ENCODE assay signal across 8 mouse cellular contexts in the genomic region with DNA sequence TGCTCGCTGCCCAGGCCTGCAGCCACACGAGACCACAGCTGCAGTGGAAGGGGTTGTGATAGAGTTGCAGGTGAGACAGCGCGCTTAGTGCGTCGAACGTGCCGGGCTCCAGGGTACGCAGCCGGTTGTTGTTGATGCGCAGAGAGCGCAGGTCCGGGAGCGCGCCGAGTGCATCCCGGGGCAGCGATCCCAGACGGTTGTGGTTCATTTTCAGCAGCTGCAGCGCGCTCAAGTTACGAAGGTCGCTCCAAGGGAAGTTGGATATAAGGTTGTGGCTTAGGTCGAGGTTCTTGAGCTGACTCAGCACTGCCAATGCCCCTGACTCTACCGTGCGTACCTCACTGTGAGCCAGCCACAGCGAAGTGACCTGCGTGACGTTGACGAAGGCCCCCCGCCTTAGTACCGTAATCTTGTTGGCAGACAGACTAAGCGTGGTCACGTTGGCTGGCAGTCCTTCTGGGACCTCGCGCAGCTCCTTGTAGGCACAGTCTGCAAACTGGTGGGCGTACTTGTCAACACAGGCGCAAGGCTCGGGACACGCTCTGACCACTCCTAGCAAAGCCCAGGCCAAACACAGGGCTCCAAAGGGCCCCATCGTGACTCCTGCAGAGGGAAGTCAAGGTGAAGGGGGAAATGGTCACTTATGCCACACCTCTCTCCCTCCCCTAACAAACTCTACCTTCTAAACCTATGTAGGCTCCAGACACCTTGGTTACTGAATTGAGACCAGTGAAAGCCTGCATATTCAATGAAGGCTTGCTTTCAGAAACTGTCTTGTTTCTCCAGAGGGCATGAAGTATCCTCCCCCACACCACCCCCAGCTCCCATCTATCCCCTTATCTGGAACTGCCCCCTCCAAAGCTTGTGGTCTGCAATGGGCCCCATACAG. TPM values are rescaled to one million over a fixed set of nuclear protein-coding genes. Genes with fewer than 3 reads are reported as not detected.
DNase-seq lines count a peak whose midpoint lies in the region; ATAC-seq and TF ChIP-seq lines count a peak whose summit lies in the region.

No protein-coding gene starts in this region.

- no peak for TF ChIP-seq CTCF in liver, postnatal 0 days (IDR thresholded peaks at IDR 0.05; ENCODE audit: low read depth)

- no peak for ATAC-seq in liver, postnatal 0 days
- ATAC-seq in intestine, embryonic 15.5 days: no peak
- no peak for ATAC-seq in neural tube, embryonic 15.5 days (ENCODE audit: low FRiP score)
- no peak for ATAC-seq in erythroblast, adult 5-6 weeks (replicated peaks; ENCODE audit: low FRiP score, poor library complexity, severe bottlenecking)

- TF ChIP-seq EP300 in liver, postnatal 0 days (IDR thresholded peaks at IDR 0.05; ENCODE audit: low read depth): no peak

- H3K36me3 ChIP-seq in liver, postnatal 0 days (replicated peaks; ENCODE audit: insufficient read depth, low read length): no peaks in the 10 kb centered on the region
- H3K36me3 ChIP-seq in intestine, embryonic 15.5 days: no peaks in the 10 kb centered on the region
- no peaks in the 10 kb centered on the region for H3K36me3 ChIP-seq in neural tube, embryonic 15.5 days

- H3K4me3 ChIP-seq in liver, postnatal 0 days (ENCODE audit: low read depth, low read length): no peak overlapping the region
- H3K4me3 ChIP-seq in intestine, embryonic 15.5 days (replicated peaks): peak overlapping the region; percentile 10; the same call in 1 of the 2 replicates
- H3K4me3 ChIP-seq in neural tube, embryonic 15.5 days (replicated peaks): peak overlapping the region; percentile 33

- peak; percentile 69 to 71 for DNase-seq in cerebellum, postnatal 10 days
- no peak for DNase-seq in cerebellum, postnatal 36 days
- peak; percentile 27 for DNase-seq in liver, postnatal 0 days
- DNase-seq in liver: no peak
- DNase-seq in adrenal gland, postnatal 10 days: no peak

- no peak overlapping the region for H3K9ac ChIP-seq in liver, postnatal 0 days (replicated peaks)
- H3K9ac ChIP-seq in intestine, embryonic 15.5 days: no peak overlapping the region
- H3K9ac ChIP-seq in neural tube, embryonic 15.5 days (replicated peaks): peak overlapping the region; percentile 14; the same call in 1 of the 2 replicates

- WGBS in liver, postnatal 0 days (ENCODE audit: insufficient replicate concordance): 2% methylated on average over 41 of the region's 41 CpGs
- 2% methylated on average over 41 of the region's 41 CpGs for WGBS in intestine, embryonic 15.5 days
- 2% methylated on average over 41 of the region's 41 CpGs for WGBS in neural tube, embryonic 15.5 days

- H3K27ac ChIP-seq in liver, postnatal 0 days (ENCODE audit: low read depth): no peak overlapping the region
- no peak overlapping the region for H3K27ac ChIP-seq in intestine, embryonic 15.5 days
- 0 out of 2 replicates have a peak overlapping the region, but pooled peaks have one; percentile 9 for H3K27ac ChIP-seq in neural tube, embryonic 15.5 days (replicated peaks)

- peaks cover 99% of the 10 kb centered on the region for H3K27me3 ChIP-seq in liver, postnatal 0 days (ENCODE audit: insufficient read depth, low read length)
- peaks cover 87% of the 10 kb centered on the region for H3K27me3 ChIP-seq in intestine, embryonic 15.5 days (replicated peaks)
- peaks cover 91% of the 10 kb centered on the region for H3K27me3 ChIP-seq in neural tube, embryonic 15.5 days (replicated peaks)

- H3K4me1 ChIP-seq in liver, postnatal 0 days (ENCODE audit: insufficient read depth): peaks cover 6% of the 10 kb centered on the region
- H3K4me1 ChIP-seq in intestine, embryonic 15.5 days (replicated peaks): peaks cover 46% of the 10 kb centered on the region
- peaks cover 76% of the 10 kb centered on the region for H3K4me1 ChIP-seq in neural tube, embryonic 15.5 days

- no peaks in the 10 kb centered on the region for H3K9me3 ChIP-seq in liver, postnatal 0 days (ENCODE audit: low read length)
- no peaks in the 10 kb centered on the region for H3K9me3 ChIP-seq in intestine, embryonic 15.5 days
- H3K9me3 ChIP-seq in neural tube, embryonic 15.5 days (replicated peaks): no peaks in the 10 kb centered on the region

- H3K4me2 ChIP-seq in liver, postnatal 0 days (ENCODE audit: low read depth, low read length): peak overlapping the region; percentile 19; the same call in 1 of the 2 replicates
- H3K4me2 ChIP-seq in intestine, embryonic 15.5 days (replicated peaks): peak overlapping the region; percentile 26; the same call in 1 of the 2 replicates
- H3K4me2 ChIP-seq in neural tube, embryonic 15.5 days: peak overlapping the region; percentile 59

RNA-seq across cellular contexts. Expression of gene Islr, which starts 4.5 kb away (rescaled TPM):
- polyA plus RNA-seq in liver, postnatal 0 days (2015; fragmentation: Nextera tagmentation; extraction: Ambion mirVana): 2.9 and 3.0 TPM in 2 replicates
- polyA plus RNA-seq in intestine, embryonic 15.5 days (2015; fragmentation: Nextera tagmentation; extraction: Ambion mirVana): 83.4 and 84.8 TPM in 2 replicates
- polyA plus RNA-seq in neural tube, embryonic 15.5 days (2015; fragmentation: Nextera tagmentation; extraction: Ambion mirVana): 52.3 and 54.2 TPM in 2 replicates
- 10 to 100 TPM; 46.5 to 47.1 TPM for total RNA-seq in adrenal gland, postnatal 10 days (2021)
- 0.63 TPM in 1 of 2 replicates, not detected in the other for total RNA-seq in erythroblast, adult 5-6 weeks (2015; ENCODE audit: low replicate concordance)
- total RNA-seq in erythroblast, adult 5-6 weeks (2017; ENCODE audit: low replicate concordance): not detected in 2 replicates

RNA-seq across cellular contexts. Expression of gene Islr2, which starts 4.5 kb away (rescaled TPM):
- polyA plus RNA-seq in liver, postnatal 0 days (2015; fragmentation: Nextera tagmentation; extraction: Ambion mirVana): not detected in 2 replicates
- polyA plus RNA-seq in intestine, embryonic 15.5 days (2015; fragmentation: Nextera tagmentation; extraction: Ambion mirVana): 1.3 and 1.4 TPM in 2 replicates
- polyA plus RNA-seq in neural tube, embryonic 15.5 days (2015; fragmentation: Nextera tagmentation; extraction: Ambion mirVana): 8.5 and 11.5 TPM in 2 replicates
- total RNA-seq in adrenal gland, postnatal 10 days (2021): 10 to 100 TPM in 1 of 2 experiments, 1 to 10 TPM in 1; 5.0 to 11.0 TPM
- total RNA-seq in erythroblast, adult 5-6 weeks (2015; ENCODE audit: low replicate concordance): not detected in 2 replicates
- not detected in 2 replicates for total RNA-seq in erythroblast, adult 5-6 weeks (2017; ENCODE audit: low replicate concordance)

RNA-seq across cellular contexts. Expression of gene Pml, which starts 50.0 kb away (rescaled TPM):
- 8.4 and 8.5 TPM in 2 replicates for polyA plus RNA-seq in liver, postnatal 0 days (2015; fragmentation: Nextera tagmentation; extraction: Ambion mirVana)
- polyA plus RNA-seq in intestine, embryonic 15.5 days (2015; fragmentation: Nextera tagmentation; extraction: Ambion mirVana): 13.2 and 15.6 TPM in 2 replicates
- 3.9 and 8.6 TPM in 2 replicates for polyA plus RNA-seq in neural tube, embryonic 15.5 days (2015; fragmentation: Nextera tagmentation; extraction: Ambion mirVana)
- 10 to 100 TPM; 21.8 to 25.6 TPM for total RNA-seq in adrenal gland, postnatal 10 days (2021)
- 43.0 and 50.8 TPM in 2 replicates for total RNA-seq in erythroblast, adult 5-6 weeks (2015; ENCODE audit: low replicate concordance)
- 51.6 and 69.0 TPM in 2 replicates for total RNA-seq in erythroblast, adult 5-6 weeks (2017; ENCODE audit: low replicate concordance)

RNA-seq across cellular contexts. Expression of gene Stoml1, which starts 53.3 kb away (rescaled TPM):
- polyA plus RNA-seq in liver, postnatal 0 days (2015; fragmentation: Nextera tagmentation; extraction: Ambion mirVana): 5.6 and 6.7 TPM in 2 replicates
- 21.3 and 21.4 TPM in 2 replicates for polyA plus RNA-seq in intestine, embryonic 15.5 days (2015; fragmentation: Nextera tagmentation; extraction: Ambion mirVana)
- polyA plus RNA-seq in neural tube, embryonic 15.5 days (2015; fragmentation: Nextera tagmentation; extraction: Ambion mirVana): 121 and 136 TPM in 2 replicates
- 10 to 100 TPM; 14.6 to 22.4 TPM for total RNA-seq in adrenal gland, postnatal 10 days (2021)
- 1.2 and 8.6 TPM in 2 replicates for total RNA-seq in erythroblast, adult 5-6 weeks (2015; ENCODE audit: low replicate concordance)
- 2.1 and 2.3 TPM in 2 replicates for total RNA-seq in erythroblast, adult 5-6 weeks (2017; ENCODE audit: low replicate concordance)

Comparison
In these comparisons a context has a peak if more than half of its experiments do, and no peak if none do; other contexts are left out.
1. DNase-seq: peak in cerebellum, postnatal 10 days (2 of 2) and liver, postnatal 0 days (single experiment); none in cerebellum, postnatal 36 days (0 of 2), liver (single experiment) and adrenal gland, postnatal 10 days (single experiment).
2. RNA of gene Islr, which starts 4.5 kb away (polyA plus RNA-seq): 83.4 to 84.8 TPM in intestine, embryonic 15.5 days and 52.3 to 54.2 TPM in neural tube, embryonic 15.5 days; 2.9 to 3.0 TPM in liver, postnatal 0 days; every median in the first group is over 10 times any median in the second.
3. Peak in every context shown above with its lines, with median percentiles within 50 percentile points of each other: H3K4me2 ChIP-seq.